In genomic region chr13:55230701-55231100, GRCm38 (mm10) we compare ENCODE assay signal across 20 mouse cellular contexts. TPM values are rescaled to one million over a fixed set of nuclear protein-coding genes. Genes with fewer than 3 reads are reported as not detected.
DNase-seq lines count a peak whose midpoint lies in the region; ATAC-seq and TF ChIP-seq lines count a peak whose summit lies in the region.
"Had no signal": no experiment of that assay in that cellular context is flagged by ENCODE, and none has a peak within 500 bp of the region (broad histone marks: within the 10 kb centered on the region; RNA-seq: fewer than 3 reads in every experiment).

No protein-coding gene starts in this region.

- H3K9ac ChIP-seq in kidney, postnatal 0 days (ENCODE audit: low read depth, low read length), result no peak overlapping the region
- no peak overlapping the region for H3K9ac ChIP-seq in lung, postnatal 0 days (replicated peaks; ENCODE audit: low read depth)
- no peak overlapping the region for H3K9ac ChIP-seq in forebrain, embryonic 16.5 days (replicated peaks; ENCODE audit: low read depth, low read length)
- H3K9ac ChIP-seq: kidney, embryonic 15.5 days had no signal

- TF ChIP-seq CTCF in gastrocnemius, adult 2 months (IDR thresholded peaks at IDR 0.05), result peak; percentile 41
- TF ChIP-seq CTCF in kidney, postnatal 0 days (IDR thresholded peaks at IDR 0.05; ENCODE audit: low read depth), result peak; percentile 35; the same call in 1 of the 2 replicates
- TF ChIP-seq CTCF in lung, postnatal 0 days (IDR thresholded peaks at IDR 0.05), result peak; percentile 42
- TF ChIP-seq CTCF in lung, adult 2 months (IDR thresholded peaks at IDR 0.05; ENCODE audit: insufficient read depth, low read length), result no peak

- intact Hi-C loops in gastrocnemius, adult 2 months (cut with DNase I), result loop anchor here (5.0 kb wide), 1 partner anchor 48 kb away; no protein-coding TSS in a partner anchor

- no peak overlapping the region for H3K4me3 ChIP-seq in gastrocnemius, adult 2 months
- H3K4me3 ChIP-seq in kidney, postnatal 0 days (replicated peaks; ENCODE audit: low read depth, low read length), result no peak overlapping the region
- no peak overlapping the region for H3K4me3 ChIP-seq in lung, postnatal 0 days (ENCODE audit: low read depth, low read length)
- H3K4me3 ChIP-seq in lung, adult 2 months (replicated peaks; ENCODE audit: extremely low read depth, low read depth, low read length), result no peak overlapping the region
- no peak overlapping the region for H3K4me3 ChIP-seq in forebrain, embryonic 16.5 days (replicated peaks; ENCODE audit: low read length)
- H3K4me3 ChIP-seq: kidney, embryonic 15.5 days; limb, embryonic 10.5 days had no signal

- no peak for TF ChIP-seq EP300 in lung, postnatal 0 days (IDR thresholded peaks at IDR 0.05)

- no peak overlapping the region for H3K27ac ChIP-seq in gastrocnemius, adult 2 months
- no peak overlapping the region for H3K27ac ChIP-seq in kidney, postnatal 0 days
- H3K27ac ChIP-seq in lung, postnatal 0 days (ENCODE audit: low read length), result no peak overlapping the region
- H3K27ac ChIP-seq in forebrain, embryonic 16.5 days (ENCODE audit: low read length), result no peak overlapping the region
- H3K27ac ChIP-seq: kidney, embryonic 15.5 days; limb, embryonic 10.5 days had no signal

- no peak overlapping the region for H3K4me2 ChIP-seq in kidney, postnatal 0 days (ENCODE audit: low read length)
- H3K4me2 ChIP-seq in lung, postnatal 0 days (replicated peaks; ENCODE audit: low read depth, low read length), result no peak overlapping the region
- H3K4me2 ChIP-seq in forebrain, embryonic 16.5 days (ENCODE audit: low read length), result no peak overlapping the region
- H3K4me2 ChIP-seq: kidney, embryonic 15.5 days; liver, embryonic 11.5 days had no signal

- DNase-seq in gastrocnemius, adult 2 months, result no peak
- no peak for DNase-seq in gastrocnemius, postnatal 25 days
- DNase-seq in kidney, postnatal 0 days (ENCODE audit: low spot score), result no peak
- DNase-seq in kidney, postnatal 14 days, result no peak
- DNase-seq in lung, postnatal 0 days (ENCODE audit: low spot score), result no peak
- DNase-seq in lung, adult 2 months, result no peak
- DNase-seq in T-cell, adult 2 months (ENCODE audit: low spot score), result peak; percentile 8
- DNase-seq: adrenal gland, postnatal 36 days; cerebellum, postnatal 25 days; embryo, embryonic 11 days; lung, postnatal 10 days; right cerebral cortex, postnatal 14 days; thymus, adult 18-20 months had no signal

- 92% methylated on average over 1 of the region's 1 CpGs for WGBS in kidney, postnatal 0 days
- WGBS in lung, postnatal 0 days, result 97% methylated on average over 1 of the region's 1 CpGs
- WGBS in lung, adult 2 months, result 71% methylated on average over 1 of the region's 1 CpGs
- WGBS in forebrain, embryonic 16.5 days, result 85% methylated on average over 1 of the region's 1 CpGs

- no peaks in the 10 kb centered on the region for H3K4me1 ChIP-seq in kidney, postnatal 0 days (replicated peaks; ENCODE audit: insufficient read depth, low read length)
- H3K4me1 ChIP-seq in lung, postnatal 0 days (ENCODE audit: insufficient read depth, low read depth, low read length), result no peaks in the 10 kb centered on the region
- H3K4me1 ChIP-seq in lung, adult 2 months (ENCODE audit: control insufficient read depth, insufficient read depth, low read length), result no peaks in the 10 kb centered on the region; the same call in 1 of the 2 replicates
- no peaks in the 10 kb centered on the region for H3K4me1 ChIP-seq in forebrain, embryonic 16.5 days (replicated peaks; ENCODE audit: control insufficient read depth, insufficient read depth, low read length)
- H3K4me1 ChIP-seq: kidney, embryonic 15.5 days; limb, embryonic 10.5 days had no signal

- ATAC-seq in kidney, postnatal 0 days (replicated peaks; ENCODE audit: low FRiP score, low read depth), result no peak
- no peak for ATAC-seq in lung, postnatal 0 days
- ATAC-seq in forebrain, embryonic 16.5 days, result no peak
- ATAC-seq: CD4-positive, CD25-positive, alpha-beta regulatory T cell, adult 4 months; inflammation-experienced regulatory T-cells, adult 6 months had no signal

- peaks cover 47% of the 10 kb centered on the region for H3K36me3 ChIP-seq in kidney, postnatal 0 days (ENCODE audit: insufficient read depth, low read length)
- H3K36me3 ChIP-seq in lung, postnatal 0 days (ENCODE audit: insufficient read depth, low read length), result peaks cover 23% of the 10 kb centered on the region; the same call in 1 of the 2 replicates
- peaks cover 7% of the 10 kb centered on the region for H3K36me3 ChIP-seq in forebrain, embryonic 16.5 days (ENCODE audit: control insufficient read depth, insufficient read depth)

- no peaks in the 10 kb centered on the region for H3K9me3 ChIP-seq in kidney, postnatal 0 days (replicated peaks; ENCODE audit: low read length)
- H3K9me3 ChIP-seq in lung, postnatal 0 days (ENCODE audit: low read length), result no peaks in the 10 kb centered on the region
- no peaks in the 10 kb centered on the region for H3K9me3 ChIP-seq in forebrain, embryonic 16.5 days (ENCODE audit: control insufficient read depth, low read length)
- H3K9me3 ChIP-seq: G1E; kidney, embryonic 15.5 days; limb, embryonic 10.5 days had no signal

- no peak for TF ChIP-seq POLR2A in lung, adult 2 months (IDR thresholded peaks at IDR 0.05; ENCODE audit: borderline replicate concordance, extremely low read depth, low read depth, low read length)

- no peaks in the 10 kb centered on the region for H3K27me3 ChIP-seq in kidney, postnatal 0 days (ENCODE audit: insufficient read depth, low read length)
- no peaks in the 10 kb centered on the region for H3K27me3 ChIP-seq in lung, postnatal 0 days (replicated peaks; ENCODE audit: insufficient read depth, low read length)
- no peaks in the 10 kb centered on the region for H3K27me3 ChIP-seq in forebrain, embryonic 16.5 days (replicated peaks; ENCODE audit: control insufficient read depth, insufficient read depth, low read length)
- H3K27me3 ChIP-seq: kidney, embryonic 15.5 days had no signal

RNA-seq across cellular contexts. Expression of gene Nsd1, which starts 21.1 kb away (rescaled TPM):
- total RNA-seq in gastrocnemius, adult 2 months (2021), result 10 to 100 TPM; 49.5 to 56.7 TPM
- 10 to 100 TPM; 46.0 to 51.2 TPM for total RNA-seq in gastrocnemius, postnatal 25 days (2021)
- 51.7 and 52.5 TPM in 2 replicates for polyA plus RNA-seq in kidney, postnatal 0 days (2015; fragmentation: Nextera tagmentation; extraction: Ambion mirVana)
- polyA plus RNA-seq in lung, postnatal 0 days (2015; fragmentation: Nextera tagmentation; extraction: Ambion mirVana), result 52.4 and 55.7 TPM in 2 replicates
- 16.7 and 21.6 TPM in 2 replicates for polyA plus RNA-seq in lung, adult 2 months (2012; rRNA removed)
- 52.4 and 53.1 TPM in 2 replicates for polyA plus RNA-seq in forebrain, embryonic 16.5 days (2015; fragmentation: Nextera tagmentation; extraction: Ambion mirVana)
